Mouse (Mus musculus): Measurements from ENCODE around the gene Rnf220. TPM values are rescaled to one million over a fixed set of nuclear protein-coding genes. Genes with fewer than 3 reads are reported as not detected.
A peak's percentile ranks its signal among the peaks of the same experiment; 100 is the strongest.

Gene Rnf220
- polyA plus RNA-seq, 1 experiment from 2014 or later, result 115 TPM

GRCm38 (mm10) chr4:117349327-117349726, 147.5 kb downstream of the Rnf220 start:
- H3K4me1 ChIP-seq, result no peaks in the 10 kb centered on the region
- peaks cover 8% of the 10 kb centered on the region for H3K27me3 ChIP-seq
- no peak for ATAC-seq
- H3K4me2 ChIP-seq, result no peak overlapping the region
- H3K27ac ChIP-seq, result no peak overlapping the region
- no peak overlapping the region for H3K9ac ChIP-seq
- H3K36me3 ChIP-seq (ENCODE audit: poor library complexity, severe bottlenecking), result no peaks in the 10 kb centered on the region
- H3K4me3 ChIP-seq, result no peak overlapping the region
- no peaks in the 10 kb centered on the region for H3K9me3 ChIP-seq (replicated peaks)
- 36% methylated on average over 2 of the region's 2 CpGs for WGBS

GRCm38 (mm10) chr4:117346025-117346424, 150.8 kb downstream of the Rnf220 start:
- ATAC-seq, result no peak
- Histone ChIP-seq H3K27ac (no peak overlapping the region), H3K9me3 (replicated peaks) (no peaks in the 10 kb centered on the region), H3K4me3 (no peak overlapping the region), H3K36me3 (ENCODE audit: poor library complexity, severe bottlenecking) (no peaks in the 10 kb centered on the region), H3K9ac (no peak overlapping the region), H3K27me3 (peaks cover 8% of the 10 kb centered on the region; the same call in 1 of the 2 replicates), H3K4me2 (no peak overlapping the region), H3K4me1 (peaks cover 8% of the 10 kb centered on the region)
- WGBS, result 69% methylated on average over 6 of the region's 6 CpGs

GRCm38 (mm10) chr4:117343385-117343784, 153.5 kb downstream of the Rnf220 start:
- H3K36me3 ChIP-seq (ENCODE audit: poor library complexity, severe bottlenecking), result no peaks in the 10 kb centered on the region
- 85% methylated on average over 8 of the region's 8 CpGs for WGBS
- no peak overlapping the region for H3K27ac ChIP-seq
- ATAC-seq, result no peak
- H3K27me3 ChIP-seq, result peaks cover 4% of the 10 kb centered on the region; the same call in 1 of the 2 replicates
- no peak overlapping the region for H3K9ac ChIP-seq
- no peaks in the 10 kb centered on the region for H3K9me3 ChIP-seq (replicated peaks)
- no peak overlapping the region for H3K4me3 ChIP-seq
- H3K4me1 ChIP-seq, result peaks cover 8% of the 10 kb centered on the region
- no peak overlapping the region for H3K4me2 ChIP-seq

DNA sequence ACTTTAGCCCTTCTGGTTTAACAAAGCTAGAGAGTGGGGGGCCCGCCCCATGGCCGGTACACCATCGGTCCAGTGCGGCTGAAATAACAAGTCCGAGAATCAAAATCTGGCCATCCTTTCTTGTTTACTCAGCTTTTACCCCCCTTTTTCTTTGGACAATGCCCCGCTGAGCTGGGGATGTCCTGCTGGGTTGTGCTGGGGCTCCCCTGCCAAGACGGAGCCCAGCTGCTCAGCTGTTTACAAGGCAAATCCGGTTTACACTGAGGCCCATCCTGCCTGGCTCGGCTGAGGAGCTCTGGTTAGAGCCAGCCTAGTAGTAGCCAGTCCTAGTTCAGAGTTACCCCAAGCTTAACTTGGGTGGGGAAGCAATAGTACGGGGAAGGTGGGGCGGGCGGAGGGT, 154.1 kb downstream of the Rnf220 start:
- WGBS, result 34% methylated on average over 12 of the region's 12 CpGs
- ATAC-seq, result no peak

GRCm38 (mm10) chr4:117341282-117341681, 155.6 kb downstream of the Rnf220 start:
- no peak for ATAC-seq
- 95% methylated on average over 5 of the region's 5 CpGs for WGBS
- H3K4me1 ChIP-seq, result peaks cover 8% of the 10 kb centered on the region

More for the DNA sequence above, 154.1 kb downstream of the Rnf220 start:
- Histone ChIP-seq H3K27me3 (peaks cover 4% of the 10 kb centered on the region; the same call in 1 of the 2 replicates), H3K4me2 (no peak overlapping the region), H3K9me3 (replicated peaks) (no peaks in the 10 kb centered on the region), H3K27ac (no peak overlapping the region), H3K9ac (no peak overlapping the region), H3K36me3 (ENCODE audit: poor library complexity, severe bottlenecking) (no peaks in the 10 kb centered on the region), H3K4me1 (peaks cover 8% of the 10 kb centered on the region), H3K4me3 (no peak overlapping the region)

DNA sequence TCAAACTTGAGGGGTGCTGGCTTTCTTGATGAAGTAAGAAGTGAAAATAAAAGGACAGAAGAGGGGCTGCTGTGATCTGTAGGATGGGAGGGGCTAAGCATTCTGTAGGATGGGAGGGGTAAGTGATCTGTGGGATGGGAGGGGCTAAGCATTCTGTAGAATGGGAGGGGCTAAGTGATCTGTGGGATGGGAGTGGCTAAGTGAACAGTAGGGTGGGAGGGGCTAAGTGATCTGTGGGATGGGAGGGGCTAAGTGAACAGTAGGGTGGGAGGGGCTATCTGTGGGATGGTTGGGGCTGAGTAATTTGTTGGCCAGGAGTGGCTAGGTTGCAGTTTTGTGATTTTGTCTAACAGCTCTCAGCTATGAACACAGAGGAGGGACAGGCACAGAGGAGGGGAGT, 157.1 kb downstream of the Rnf220 start:
- ATAC-seq, result no peak
- H3K27me3 ChIP-seq, result no peaks in the 10 kb centered on the region

More at GRCm38 (mm10) chr4:117341282-117341681, 155.6 kb downstream of the Rnf220 start:
- H3K4me2 ChIP-seq, result no peak overlapping the region
- no peak overlapping the region for H3K4me3 ChIP-seq
- H3K9ac ChIP-seq, result no peak overlapping the region
- H3K36me3 ChIP-seq (ENCODE audit: poor library complexity, severe bottlenecking), result no peaks in the 10 kb centered on the region
- no peak overlapping the region for H3K27ac ChIP-seq
- no peaks in the 10 kb centered on the region for H3K9me3 ChIP-seq (replicated peaks)
- peaks cover 4% of the 10 kb centered on the region; the same call in 1 of the 2 replicates for H3K27me3 ChIP-seq

GRCm38 (mm10) chr4:117330836-117331475, 165.9 kb downstream of the Rnf220 start:
- H3K4me1 ChIP-seq, result no peaks in the 10 kb centered on the region; the same call in 1 of the 2 replicates
- WGBS, result 39% methylated on average over 11 of the region's 11 CpGs
- H3K4me2 ChIP-seq, result no peak overlapping the region
- H3K9me3 ChIP-seq (replicated peaks), result no peaks in the 10 kb centered on the region
- no peak overlapping the region for H3K4me3 ChIP-seq
- ATAC-seq, result no peak
- no peak overlapping the region for H3K27ac ChIP-seq
- H3K36me3 ChIP-seq (ENCODE audit: poor library complexity, severe bottlenecking), result no peaks in the 10 kb centered on the region
- H3K27me3 ChIP-seq, result no peaks in the 10 kb centered on the region
- no peak overlapping the region for H3K9ac ChIP-seq

More for the DNA sequence above, 157.1 kb downstream of the Rnf220 start:
- no peak overlapping the region for H3K4me2 ChIP-seq
- H3K27ac ChIP-seq, result no peak overlapping the region
- no peaks in the 10 kb centered on the region for H3K36me3 ChIP-seq (ENCODE audit: poor library complexity, severe bottlenecking)
- H3K9ac ChIP-seq, result no peak overlapping the region
- peaks cover 8% of the 10 kb centered on the region for H3K4me1 ChIP-seq
- H3K9me3 ChIP-seq (replicated peaks), result no peaks in the 10 kb centered on the region
- no peak overlapping the region for H3K4me3 ChIP-seq

DNA sequence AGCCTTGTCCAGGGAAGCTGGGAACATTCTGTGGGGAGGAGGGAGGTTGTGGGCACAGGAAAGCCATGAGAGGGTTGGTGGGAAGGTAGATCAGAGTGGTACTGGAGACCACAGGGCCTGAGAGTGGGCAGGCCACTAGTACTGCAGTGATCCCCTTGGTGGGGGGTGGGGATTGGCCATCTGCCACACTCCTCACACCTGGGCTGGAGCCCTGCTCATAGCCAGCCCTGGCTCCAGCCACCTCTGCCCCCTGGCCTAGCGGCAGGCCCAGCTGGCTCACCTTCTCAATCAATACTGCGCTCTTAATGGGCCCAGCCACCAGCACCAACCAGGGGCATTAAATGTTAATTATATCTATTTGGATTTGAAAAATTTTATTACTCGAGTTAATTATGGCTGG, 166.7 kb downstream of the Rnf220 start:
- Histone ChIP-seq H3K4me3 (no peak overlapping the region), H3K9ac (no peak overlapping the region), H3K27me3 (no peaks in the 10 kb centered on the region), H3K4me1 (no peaks in the 10 kb centered on the region; the same call in 1 of the 2 replicates), H3K36me3 (ENCODE audit: poor library complexity, severe bottlenecking) (no peaks in the 10 kb centered on the region), H3K9me3 (replicated peaks) (no peaks in the 10 kb centered on the region), H3K4me2 (no peak overlapping the region), H3K27ac (no peak overlapping the region)
- no peak for ATAC-seq
- WGBS, result 84% methylated on average over 3 of the region's 3 CpGs

DNA sequence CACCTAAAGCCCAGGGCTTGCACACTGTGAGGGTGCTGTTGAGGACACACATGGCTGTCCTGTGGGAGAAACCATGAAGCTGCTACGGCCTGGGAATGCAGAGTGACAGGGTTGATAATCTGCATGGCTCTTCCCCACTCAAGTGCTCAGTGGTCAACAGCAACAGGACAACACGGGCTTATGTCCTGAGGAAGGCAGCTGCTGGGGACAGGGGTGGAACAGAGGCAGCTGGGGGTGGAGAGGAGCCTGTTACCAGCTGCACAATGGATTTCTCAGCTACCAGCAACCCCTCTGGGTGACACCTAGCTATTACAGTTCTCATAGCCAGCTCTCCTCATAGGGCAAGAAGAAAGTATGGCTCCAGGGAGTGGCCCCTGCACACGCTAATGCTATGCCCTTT, 169.9 kb downstream of the Rnf220 start:
- Histone ChIP-seq H3K36me3 (ENCODE audit: poor library complexity, severe bottlenecking) (no peaks in the 10 kb centered on the region), H3K4me1 (no peaks in the 10 kb centered on the region; the same call in 1 of the 2 replicates), H3K4me2 (no peak overlapping the region), H3K9me3 (replicated peaks) (no peaks in the 10 kb centered on the region), H3K27ac (no peak overlapping the region), H3K27me3 (peaks cover 15% of the 10 kb centered on the region), H3K4me3 (no peak overlapping the region), H3K9ac (no peak overlapping the region)
- 83% methylated on average over 3 of the region's 3 CpGs for WGBS
- ATAC-seq, result no peak

- Histone ChIP-seq H3K9me3 (replicated peaks) (no peaks in the 10 kb centered on the region), H3K9ac (no peak overlapping the region), H3K4me1 (no peaks in the 10 kb centered on the region), H3K4me3 (no peak overlapping the region), H3K27me3 (peaks cover 33% of the 10 kb centered on the region), H3K4me2 (no peak overlapping the region), H3K36me3 (ENCODE audit: poor library complexity, severe bottlenecking) (no peaks in the 10 kb centered on the region), H3K27ac (no peak overlapping the region)
- 66% methylated on average over 2 of the region's 2 CpGs for WGBS
- no peak for ATAC-seq
These were observed 171.8 kb downstream of the Rnf220 start for GRCm38 (mm10) chr4:117325076-117325475.

- Histone ChIP-seq H3K27ac (no peak overlapping the region), H3K9ac (no peak overlapping the region), H3K4me1 (no peaks in the 10 kb centered on the region), H3K27me3 (peaks cover 45% of the 10 kb centered on the region), H3K9me3 (replicated peaks) (no peaks in the 10 kb centered on the region), H3K4me2 (no peak overlapping the region), H3K36me3 (ENCODE audit: poor library complexity, severe bottlenecking) (no peaks in the 10 kb centered on the region), H3K4me3 (no peak overlapping the region)
- ATAC-seq, result peak; percentile 55; the same call in 1 of the 2 replicates
- WGBS, result 23% methylated on average over 14 of the region's 14 CpGs
These were observed 173.1 kb downstream of the Rnf220 start for GRCm38 (mm10) chr4:117323515-117324344.

DNA sequence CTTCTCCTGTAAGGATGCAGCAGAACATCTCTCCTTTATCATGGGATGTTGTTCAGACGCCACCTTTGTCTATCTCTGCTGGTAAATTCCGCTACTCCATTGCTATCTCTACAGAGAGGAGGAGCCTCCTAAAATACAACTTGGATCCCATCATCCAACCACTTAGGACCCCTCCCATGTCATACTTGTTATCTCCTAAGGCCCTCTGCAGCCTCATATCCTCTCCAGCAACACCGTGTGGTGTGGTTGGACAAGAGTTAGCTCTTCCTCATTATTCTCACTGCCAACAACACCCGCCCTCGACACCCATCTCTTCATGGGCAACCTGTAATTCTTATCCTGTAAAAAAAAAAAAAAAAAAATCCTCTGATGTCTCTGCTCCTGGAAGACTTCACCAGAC, 175.8 kb downstream of the Rnf220 start:
- H3K27me3 ChIP-seq, result peaks cover 62% of the 10 kb centered on the region
- no peak overlapping the region for H3K9ac ChIP-seq
- H3K9me3 ChIP-seq (replicated peaks), result no peaks in the 10 kb centered on the region
- H3K4me3 ChIP-seq, result no peak overlapping the region
- H3K27ac ChIP-seq, result no peak overlapping the region
- peaks cover 18% of the 10 kb centered on the region for H3K4me1 ChIP-seq
- H3K4me2 ChIP-seq, result no peak overlapping the region
- no peak for ATAC-seq
- no peaks in the 10 kb centered on the region for H3K36me3 ChIP-seq (ENCODE audit: poor library complexity, severe bottlenecking)
- WGBS, result 93% methylated on average over 5 of the region's 5 CpGs

Measured in forebrain, embryonic 13.5 days (tissue).